Mouse (Mus musculus) monocyte, adult 2 months (primary cell): Measurements from ENCODE around the gene Vmn1r55.
"Not testable (repeated sequence)": the region's sequence is repeated elsewhere in the genome, so short reads cannot be mapped to it uniquely, and the experiment has no call there.

Source experiments
- DNase-seq, 2 experiments: peaks; one replicate each; pipeline ENCODE4 v3.0.0; 2022; ENCODE audit warnings: low spot score in 2 of 2, low read depth in 1 of 2

Vmn1r55 gene

DNA sequence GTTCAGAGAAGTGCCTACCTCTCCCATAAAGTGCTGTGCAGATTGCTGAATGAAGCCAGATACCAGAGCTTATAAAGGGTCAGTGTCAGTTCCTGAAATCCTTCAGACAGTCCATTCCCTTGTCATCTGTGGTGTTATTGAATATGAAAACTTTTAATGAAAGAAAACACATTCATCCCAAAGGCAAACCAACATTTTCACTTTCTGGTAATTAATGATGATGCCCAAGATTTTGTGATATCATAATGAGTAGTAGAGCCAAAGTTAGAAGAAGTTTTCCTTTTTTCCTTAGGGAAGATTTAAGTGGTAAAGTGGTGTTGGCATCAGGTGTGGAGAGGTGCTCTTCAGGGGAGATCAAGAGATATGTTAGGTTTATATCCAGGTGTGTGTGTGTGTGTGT, at the start of gene Vmn1r55:
Gene Vmn1r55 (minus strand): TSS at position 101 of the 400 bp plus-strand sequence.
- DNase-seq, result not testable (repeated sequence)

DNA sequence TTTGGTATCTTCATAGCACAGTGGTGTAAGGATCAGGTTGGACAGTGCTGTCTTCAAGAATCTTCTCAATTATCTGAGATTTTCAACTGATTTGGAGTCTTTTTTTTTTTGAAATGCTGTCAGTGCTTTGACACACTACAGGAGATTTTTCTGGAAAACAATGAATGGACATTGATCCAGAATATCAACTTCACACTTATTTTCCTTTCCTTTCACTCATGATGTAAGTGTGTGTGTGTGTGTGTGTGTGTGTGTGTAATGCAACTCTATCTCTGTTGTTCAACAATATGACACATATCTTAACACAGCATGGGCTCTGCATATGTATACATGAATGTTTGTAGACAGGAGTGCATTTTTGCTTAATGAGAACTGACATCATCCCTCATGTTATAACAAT, 47.2 kb upstream of the Vmn1r55 start, which contains the start of gene Vmn1r56:
Gene Vmn1r56 (minus strand): TSS at position 101 of the 400 bp plus-strand sequence.
- DNase-seq, result not testable (repeated sequence)

DNA sequence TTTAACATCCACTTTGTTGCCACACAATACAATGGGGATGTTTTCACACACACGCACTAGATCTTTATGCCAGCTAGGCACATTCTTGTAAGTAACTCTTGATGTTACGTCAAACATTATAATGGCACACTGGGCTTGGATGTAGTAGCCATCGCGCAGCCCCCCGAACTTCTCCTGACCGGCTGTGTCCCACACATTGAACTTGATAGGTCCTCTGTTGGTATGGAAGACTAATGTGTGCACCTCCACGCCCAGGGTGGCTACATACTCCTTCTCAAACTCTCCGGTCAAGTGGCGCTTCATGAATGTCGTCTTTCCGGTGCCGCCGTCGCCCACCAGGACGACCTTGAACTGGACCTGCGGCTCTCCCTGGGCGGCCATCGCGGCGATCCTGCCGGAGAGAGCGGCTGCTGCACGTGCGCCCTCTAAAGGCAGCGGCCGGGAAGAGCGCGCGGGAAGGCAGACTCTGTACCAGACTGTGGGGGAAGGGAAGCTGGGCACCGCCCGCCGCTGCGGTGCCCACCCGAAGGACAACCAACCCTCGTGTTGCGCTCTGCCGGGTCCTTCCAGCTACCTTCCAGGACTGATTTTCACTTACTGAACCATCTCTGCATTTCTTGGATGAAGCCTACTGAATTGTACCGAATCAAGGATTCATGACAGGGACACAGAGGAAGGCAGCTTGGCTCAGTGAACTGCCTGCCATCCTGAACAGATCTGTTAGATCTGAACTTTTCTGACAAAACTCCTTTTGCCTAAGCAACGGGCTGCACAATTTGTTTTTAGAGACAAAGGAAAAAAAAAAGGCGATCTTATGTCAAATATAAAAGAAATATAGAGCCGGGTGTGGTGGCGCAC, 23.7 kb downstream of the Vmn1r55 start, which contains the start of gene Rasl2-9:
Gene Rasl2-9 (minus strand): TSS at position 402 of the 858 bp plus-strand sequence.
- peak; percentile 20 to 66 for DNase-seq

DNA sequence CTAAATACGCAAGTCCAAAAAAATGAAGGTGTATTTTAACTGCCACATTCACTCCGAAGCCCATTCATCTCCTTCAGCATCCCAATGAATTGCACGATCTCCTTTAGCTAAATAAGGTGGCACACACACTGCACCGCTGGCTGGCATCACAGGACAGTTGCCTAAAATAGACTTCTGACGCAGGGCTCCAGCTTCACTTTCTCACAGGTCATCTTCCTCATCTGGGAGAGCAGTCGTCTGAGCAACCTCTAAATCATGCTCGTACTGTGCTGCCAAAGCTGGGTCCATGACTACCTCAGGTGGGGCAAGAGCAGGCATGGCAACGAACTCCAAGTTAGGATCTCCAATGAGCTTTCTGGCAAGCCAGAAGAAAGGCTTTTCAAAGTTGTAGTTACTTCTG, 24.4 kb downstream of the Vmn1r55 start:
- no peak for DNase-seq

DNA sequence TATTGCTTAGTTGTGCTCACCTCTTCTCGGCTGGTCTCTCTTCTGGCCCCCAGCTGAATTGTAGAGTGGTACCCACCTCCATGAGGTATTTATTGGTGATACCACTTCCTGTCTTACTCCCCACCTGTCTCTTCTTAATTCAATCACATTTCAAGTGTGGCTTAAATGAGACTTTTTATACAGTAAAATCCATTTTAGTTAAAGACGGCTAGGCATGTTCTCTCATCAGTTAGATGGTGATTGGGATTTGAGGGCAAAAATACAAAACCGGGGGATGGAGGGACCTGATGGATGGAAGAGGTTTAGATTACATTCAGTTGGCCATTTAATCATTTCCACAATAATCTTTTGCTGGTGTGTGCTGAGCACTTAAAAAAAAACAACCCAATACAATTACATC, 32.6 kb downstream of the Vmn1r55 start, which contains the start of gene Rfpl4:
Gene Rfpl4 (minus strand): TSS at position 101 of the 400 bp plus-strand sequence.
- DNase-seq, result no peak

DNA sequence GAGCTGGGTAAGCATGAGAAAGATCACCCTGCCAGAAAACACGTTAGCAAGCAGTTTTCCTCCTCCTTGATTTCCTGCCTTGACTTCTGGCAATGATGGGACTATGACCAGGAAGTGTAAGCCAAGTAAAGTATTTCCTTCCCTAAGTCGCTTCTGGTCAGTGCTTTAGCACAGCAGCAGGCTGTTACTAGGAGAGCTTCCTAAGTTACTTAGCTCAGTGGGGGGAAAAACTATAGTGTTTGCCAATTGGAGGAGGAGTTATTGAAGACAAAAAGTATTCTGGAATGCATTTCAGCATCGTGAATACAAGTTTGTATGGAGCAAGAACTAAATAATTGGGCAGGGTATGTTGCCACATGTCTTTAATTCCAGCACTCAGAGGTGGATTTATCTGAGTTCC, 36.8 kb downstream of the Vmn1r55 start:
- DNase-seq, result no peak

DNA sequence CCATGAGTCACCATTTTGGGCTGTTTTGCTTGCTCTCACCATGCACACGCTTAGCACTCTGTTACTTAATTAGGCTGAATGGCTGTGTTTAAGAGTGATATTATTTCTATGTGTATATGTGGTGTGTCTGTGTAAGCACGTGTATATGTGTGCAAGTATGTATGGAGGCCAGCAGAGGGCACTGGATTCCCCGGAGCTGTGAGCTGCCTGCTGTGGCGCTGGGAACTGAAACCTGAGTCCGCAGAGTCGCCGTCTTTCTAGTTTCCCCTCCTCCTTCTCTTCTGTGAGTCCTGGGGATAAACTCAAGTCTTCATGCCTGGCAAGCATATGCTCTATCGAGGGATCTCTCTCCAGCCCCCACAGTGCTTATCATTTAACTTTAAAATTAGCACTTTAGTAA, 40.2 kb downstream of the Vmn1r55 start:
- no peak for DNase-seq

DNA sequence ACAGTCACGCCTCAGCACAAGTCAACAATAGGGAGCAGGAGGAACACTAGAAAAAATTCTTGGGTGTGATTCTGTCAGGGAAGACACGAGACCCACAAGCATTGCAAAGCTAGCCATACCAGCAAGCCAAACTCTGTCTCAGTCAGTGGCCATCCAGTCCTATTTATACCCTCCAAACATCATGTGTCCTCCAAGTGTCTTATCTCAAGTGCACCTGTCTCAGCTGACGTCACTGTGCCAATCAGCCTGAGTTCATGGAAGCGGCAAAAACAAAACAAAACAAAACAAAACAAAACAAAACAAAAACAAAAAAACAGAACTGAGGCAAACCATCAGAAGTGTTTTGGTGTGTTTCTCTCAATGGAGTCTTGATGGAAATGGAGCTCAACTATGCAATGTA, 41.2 kb downstream of the Vmn1r55 start:
- no peak for DNase-seq

DNA sequence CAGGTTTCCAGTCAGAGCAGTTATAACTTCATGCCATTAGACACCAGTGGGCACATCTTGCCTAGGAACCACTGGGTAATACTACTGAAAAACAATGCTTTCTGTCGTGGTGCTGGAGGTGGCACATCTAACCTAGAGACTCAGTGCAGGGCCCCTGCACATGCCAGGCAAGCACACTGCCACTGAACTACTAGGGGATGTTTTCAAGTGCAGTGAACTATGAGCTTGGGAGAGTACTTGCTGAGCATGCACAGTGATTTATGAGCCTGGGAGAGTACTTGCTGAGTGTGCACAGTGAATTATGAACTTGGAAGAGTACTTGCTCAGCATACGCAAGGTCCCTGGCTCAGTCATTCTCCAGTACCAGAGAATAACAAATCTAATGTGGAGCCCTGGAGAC, 46.9 kb downstream of the Vmn1r55 start:
- no peak for DNase-seq

DNA sequence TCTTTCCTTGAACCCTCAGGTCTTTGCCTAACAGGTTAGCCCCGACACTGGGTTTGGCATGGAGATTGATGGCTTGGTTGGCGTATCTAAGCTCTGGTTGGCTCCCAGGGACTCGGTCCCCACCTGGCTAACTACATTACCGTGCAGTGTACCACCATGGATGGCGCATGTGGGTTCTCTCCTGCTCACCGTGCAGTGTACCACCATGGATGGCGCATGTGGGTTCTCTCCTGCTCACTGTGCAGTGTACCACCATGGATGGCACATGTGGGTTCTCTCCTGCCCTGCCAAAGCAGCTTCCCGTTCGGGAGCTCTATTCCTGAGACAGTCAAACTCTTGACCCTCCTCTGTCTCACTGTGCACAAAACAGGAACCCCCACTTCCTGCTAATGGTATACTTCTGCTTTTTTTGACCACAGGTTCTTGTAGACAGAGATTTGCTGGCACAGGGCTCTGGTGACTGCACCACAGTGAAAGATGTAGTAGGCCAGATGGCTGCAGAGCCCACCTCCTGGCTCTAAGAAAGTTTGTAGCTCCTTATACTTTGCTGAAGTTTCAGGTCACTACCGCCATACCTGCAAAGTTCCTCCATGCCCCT, 48.3 kb downstream of the Vmn1r55 start:
- peak; percentile 51 to 61 for DNase-seq

DNA sequence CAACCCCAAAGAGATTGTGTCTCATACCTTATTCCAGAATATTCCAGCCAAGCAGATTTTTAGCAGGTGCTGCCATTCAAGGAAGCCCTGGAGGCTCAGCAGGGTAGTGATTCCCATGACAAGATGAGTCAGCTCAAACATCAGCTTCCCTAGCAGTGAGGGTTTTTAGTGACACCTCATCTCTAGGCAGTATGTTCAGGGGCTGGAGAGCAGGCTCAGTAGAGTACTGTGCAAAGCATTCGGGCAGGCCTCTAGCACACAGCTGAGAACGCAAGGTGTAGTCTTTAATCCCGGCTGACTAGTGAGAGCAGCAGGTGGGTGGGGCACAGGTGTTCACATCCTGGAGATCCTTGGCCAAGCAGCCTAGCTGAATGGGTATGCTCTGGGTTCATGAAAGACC, 49.7 kb downstream of the Vmn1r55 start:
- no peak for DNase-seq

DNA sequence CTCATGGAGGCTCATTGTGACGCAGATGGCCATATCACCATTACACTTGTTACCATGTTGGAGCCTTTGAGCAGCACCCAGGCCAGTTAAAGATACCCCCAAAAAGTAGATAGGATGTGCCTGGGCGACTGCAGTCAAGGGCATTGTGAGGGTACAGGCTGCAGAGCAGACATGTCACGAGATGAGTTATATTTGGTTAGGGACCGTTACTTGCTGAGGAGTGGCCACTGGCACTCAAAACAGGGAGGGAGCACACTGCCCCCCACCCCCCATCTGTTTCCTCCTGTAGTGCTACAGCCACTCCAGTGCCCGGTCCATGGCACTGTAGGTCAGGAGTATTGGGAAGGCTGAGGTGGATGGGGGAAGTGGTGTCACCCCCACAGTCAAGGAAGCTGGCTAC, 50.7 kb downstream of the Vmn1r55 start:
- DNase-seq, result no peak

DNA sequence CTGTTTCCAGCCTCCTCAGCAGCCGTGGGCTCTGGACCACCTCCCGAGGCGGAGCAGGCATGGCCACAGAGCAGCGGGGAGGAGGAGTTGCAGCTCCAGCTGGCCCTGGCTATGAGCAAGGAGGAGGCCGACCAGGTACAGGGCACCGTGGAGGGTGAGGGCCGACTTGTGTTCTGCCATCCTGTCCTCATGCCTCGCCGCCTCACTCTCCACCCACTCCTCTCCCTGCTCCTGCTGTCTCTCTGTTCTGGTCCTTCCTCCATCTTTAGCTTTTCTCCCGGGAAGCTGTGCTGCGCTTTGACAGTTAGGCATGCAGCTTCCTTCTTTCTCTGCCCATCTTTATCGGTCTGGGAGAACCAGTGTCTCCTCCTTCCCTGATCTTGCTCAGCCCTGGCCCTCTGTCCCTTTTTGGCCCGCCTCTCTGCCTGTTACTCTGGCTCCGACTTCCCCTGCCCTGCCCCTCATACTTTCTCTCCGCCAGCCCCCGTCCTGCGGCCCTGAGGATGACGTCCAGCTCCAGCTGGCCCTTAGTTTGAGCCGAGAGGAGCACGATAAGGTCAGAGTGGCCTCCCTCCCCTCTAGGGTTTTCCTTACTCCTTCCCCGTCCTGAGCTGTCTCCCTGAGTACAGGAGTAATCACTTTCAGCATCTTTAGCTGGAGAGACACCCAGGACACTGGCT, 56.5 kb downstream of the Vmn1r55 start:
- no peak for DNase-seq

DNA sequence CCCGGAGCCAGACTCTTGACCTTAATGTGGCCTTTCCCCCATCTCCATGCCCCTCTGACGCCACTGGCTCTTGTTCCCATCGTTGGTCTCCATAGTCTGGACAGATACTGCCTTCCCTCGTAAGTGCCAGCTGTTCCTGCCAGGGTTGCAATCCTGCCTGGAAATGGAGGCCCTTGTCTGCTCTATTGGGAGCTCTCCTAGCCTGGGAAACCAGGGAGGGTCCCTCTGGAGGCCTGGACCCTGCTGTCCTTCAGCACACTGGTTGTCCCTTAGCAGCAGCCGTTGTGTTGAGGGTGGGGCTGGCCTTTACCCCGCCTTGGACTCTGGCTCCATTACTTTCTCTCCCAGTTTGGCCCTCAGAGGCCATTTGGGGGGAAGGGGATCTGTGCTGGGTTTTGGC, 57.1 kb downstream of the Vmn1r55 start:
- DNase-seq, result no peak

DNA sequence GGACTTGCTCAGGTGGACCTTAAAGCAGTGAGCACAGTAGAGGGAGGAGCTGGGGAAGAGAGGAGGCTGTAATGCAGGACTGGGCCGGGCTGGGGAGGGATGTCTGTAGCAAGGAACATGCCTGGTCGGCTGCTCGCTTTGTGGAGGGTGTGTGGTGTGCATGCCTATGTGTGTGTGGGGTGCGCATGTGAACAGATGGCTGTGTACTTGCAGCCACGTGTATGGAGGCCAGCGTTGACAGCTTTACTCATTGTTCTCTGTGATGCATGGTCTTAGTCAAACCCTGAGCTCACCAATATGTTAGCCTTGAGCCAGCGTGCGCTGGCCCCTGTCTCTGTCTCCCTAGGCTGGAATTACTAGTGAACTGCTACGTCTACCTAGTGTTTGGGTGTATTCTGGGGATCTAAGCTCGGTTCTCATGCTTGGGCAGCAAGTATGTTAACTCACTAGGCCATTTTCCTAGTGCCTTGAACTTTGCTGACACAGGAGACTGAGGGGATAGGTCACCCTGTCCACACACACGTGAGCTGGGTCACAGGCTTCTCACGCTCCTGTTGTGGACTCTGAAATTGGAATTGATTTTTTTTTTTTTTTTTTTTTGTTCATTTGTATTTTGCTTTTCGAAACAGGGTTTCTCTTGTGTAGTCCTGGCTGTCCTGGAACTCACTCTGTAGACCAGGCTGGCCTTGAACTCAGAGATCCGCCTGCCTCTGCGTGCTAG, 58.3 kb downstream of the Vmn1r55 start:
- DNase-seq, result no peak

DNA sequence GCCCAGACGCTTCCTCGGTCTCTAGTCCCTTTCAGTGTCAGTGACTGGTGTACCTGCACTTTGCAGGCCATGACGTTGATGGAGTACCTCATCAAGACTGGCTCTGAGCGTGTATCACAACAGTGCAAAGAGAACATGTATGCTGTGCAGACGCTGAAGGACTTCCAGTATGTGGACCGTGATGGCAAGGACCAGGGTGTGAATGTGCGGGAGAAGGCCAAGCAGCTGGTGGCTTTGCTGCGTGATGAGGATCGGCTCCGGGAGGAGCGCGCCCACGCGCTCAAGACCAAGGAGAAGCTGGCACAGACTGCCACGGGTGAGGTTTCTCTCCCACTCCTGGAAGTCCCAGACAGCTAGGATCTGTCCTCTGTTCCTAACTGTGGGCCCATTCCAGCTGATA, 59.6 kb downstream of the Vmn1r55 start:
- no peak for DNase-seq

DNA sequence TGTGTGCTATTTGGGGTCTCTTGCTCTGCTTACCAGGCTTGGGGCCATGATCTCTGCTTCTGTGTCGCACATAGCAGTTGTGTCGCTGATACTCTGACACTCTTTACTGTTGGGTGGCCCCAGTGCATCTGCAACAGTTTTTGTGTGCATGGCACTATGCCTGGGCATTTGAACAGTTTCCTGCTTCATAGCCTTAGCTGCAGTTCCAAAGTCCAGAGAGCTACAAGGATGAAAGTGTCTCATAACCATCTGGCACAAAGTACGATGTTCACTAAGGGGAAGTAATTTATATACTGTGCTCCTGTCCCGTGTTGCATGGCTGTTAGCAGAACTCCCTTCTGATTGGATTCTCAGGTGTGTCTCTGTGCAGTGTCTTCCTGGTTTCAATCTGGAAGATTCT, 61.6 kb downstream of the Vmn1r55 start:
- DNase-seq, result no peak

DNA sequence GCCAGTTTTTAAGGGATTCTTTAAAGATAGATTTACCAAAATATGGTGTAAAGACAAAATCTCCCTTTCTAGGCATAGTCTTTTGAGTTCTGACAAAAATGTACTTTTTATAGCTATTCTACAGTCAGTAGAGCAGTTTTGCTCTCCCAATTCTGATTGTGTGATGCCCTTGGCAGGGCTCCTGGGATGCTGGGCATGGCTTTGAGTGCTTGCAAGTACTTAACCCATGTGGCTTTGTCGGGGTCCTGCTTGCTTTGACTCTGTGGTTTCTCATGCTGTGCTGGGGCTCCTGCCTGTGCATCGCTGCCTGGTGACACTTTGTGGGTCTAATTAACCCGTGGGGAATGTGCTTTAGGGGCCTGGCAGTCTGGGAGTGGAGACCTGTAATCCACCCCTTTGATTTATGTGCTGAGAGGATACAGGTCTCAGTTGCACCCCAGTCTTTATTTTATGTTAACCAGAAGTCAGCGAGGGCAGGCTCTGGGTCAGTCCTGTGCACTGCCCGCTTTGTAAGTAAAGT, 62.5 kb downstream of the Vmn1r55 start:
- DNase-seq, result no peak

DNA sequence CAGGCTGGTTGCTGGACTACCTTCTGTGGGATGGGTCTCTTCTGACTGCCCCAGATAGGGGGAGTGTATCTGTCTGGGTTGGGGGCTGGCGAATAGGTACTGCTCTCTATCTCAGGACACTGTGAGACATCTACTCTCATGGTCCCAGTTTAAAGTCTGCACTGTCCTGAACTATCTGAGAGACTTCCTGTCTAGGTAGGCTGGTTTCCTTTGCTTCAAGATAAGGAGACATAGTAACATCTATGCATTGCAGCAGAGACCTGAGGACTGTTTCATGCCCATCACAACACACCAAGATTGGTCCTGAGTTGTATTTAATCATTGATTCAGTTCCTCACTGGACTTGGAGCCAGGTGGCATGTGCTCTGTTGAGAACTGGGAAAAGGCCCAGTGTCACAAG, 64.0 kb downstream of the Vmn1r55 start:
- no peak for DNase-seq

DNA sequence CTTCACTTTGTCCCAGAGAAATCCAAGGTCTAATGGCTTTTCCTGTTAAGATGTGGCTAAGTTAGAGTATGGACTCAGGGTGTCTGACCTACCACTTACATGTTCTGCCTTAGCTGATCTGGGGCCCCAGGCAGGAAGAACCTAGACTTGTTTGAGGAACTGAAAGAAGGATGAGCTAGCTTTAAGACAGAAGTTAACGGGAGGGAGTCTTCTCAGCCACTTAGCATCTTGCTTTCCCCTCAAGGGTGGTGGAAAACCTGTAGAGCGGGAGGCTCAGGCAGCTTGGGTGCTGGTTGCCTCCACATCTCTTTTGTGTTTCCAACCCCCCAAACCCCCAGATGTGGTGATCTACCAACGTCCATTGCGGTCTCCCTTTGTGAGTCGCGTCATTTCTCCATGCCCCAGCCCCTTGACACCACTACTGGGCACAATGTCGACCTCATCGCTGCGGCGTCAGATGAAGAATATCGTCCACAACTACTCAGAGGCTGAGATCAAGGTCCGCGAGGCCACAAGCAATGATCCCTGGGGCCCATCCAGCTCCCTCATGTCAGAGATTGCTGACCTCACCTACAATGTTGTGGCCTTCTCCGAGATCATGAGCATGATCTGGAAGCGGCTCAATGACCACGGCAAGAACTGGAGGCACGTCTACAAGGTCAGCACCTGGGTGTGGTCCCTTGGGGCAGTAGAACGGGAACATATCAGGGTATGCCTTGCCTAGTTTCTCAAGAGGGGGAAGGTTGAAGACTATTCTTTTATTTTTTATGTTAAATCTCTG, 66.0 kb downstream of the Vmn1r55 start:
- DNase-seq, result peak in 1 of 2 experiments; percentile 52
